21 mouse cellular contexts compared by ENCODE assay signal in the genomic region with DNA sequence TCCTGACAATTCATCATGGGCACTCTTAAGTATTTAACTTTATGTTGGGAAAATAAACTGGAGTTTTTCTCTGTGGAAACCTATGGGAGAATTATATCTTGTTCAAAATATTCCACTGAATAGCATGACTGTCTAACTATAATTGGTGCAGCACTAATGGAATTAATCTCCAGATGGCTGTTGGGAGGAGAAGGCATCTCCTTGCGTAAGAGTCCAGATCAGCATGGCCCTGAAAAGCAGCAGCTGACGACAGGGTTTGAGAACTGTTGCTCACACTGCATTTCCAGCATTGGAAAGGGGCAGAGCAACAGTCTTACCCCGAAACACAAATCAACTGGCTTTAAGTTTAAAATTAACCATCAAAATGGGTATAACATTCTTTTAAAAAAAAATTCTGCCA.
A peak's percentile ranks its signal among the peaks of the same experiment; 100 is the strongest.
DNase-seq lines count a peak whose midpoint lies in the region; ATAC-seq and TF ChIP-seq lines count a peak whose summit lies in the region.
"Had no signal": no experiment of that assay in that cellular context is flagged by ENCODE, and none has a peak within 500 bp of the region (broad histone marks: within the 10 kb centered on the region; RNA-seq: fewer than 3 reads in every experiment).

No protein-coding gene starts in this region.

- 75% methylated on average over 3 of the region's 3 CpGs for WGBS in heart, adult 2 months

- no peak for TF ChIP-seq CTCF in heart, adult 2 months (IDR thresholded peaks at IDR 0.05)

- H3K4me3 ChIP-seq in heart, adult 2 months = no peak overlapping the region
- H3K4me3 ChIP-seq: embryonic facial prominence, embryonic 12.5 days; heart, embryonic 10.5 days; hindbrain, embryonic 12.5 days; limb, embryonic 12.5 days; liver, embryonic 12.5 days; midbrain, embryonic 10.5 days had no signal

- no peaks in the 10 kb centered on the region for H3K4me1 ChIP-seq in heart, adult 2 months (ENCODE audit: control insufficient read depth, insufficient read depth, low read length)
- H3K4me1 ChIP-seq: heart, embryonic 10.5 days; hindbrain, embryonic 12.5 days; liver, embryonic 12.5 days; midbrain, embryonic 10.5 days had no signal

- H3K79me2 ChIP-seq in heart, adult 2 months (replicated peaks; ENCODE audit: control insufficient read depth, insufficient read depth, low read length) = peaks cover 1% of the 10 kb centered on the region; the same call in 1 of the 2 replicates

- intact Hi-C loops in heart, adult 2 months (cut with DNase I) = no loop called here
- intact Hi-C loops in heart, postnatal 36 days (cut with DNase I) = no loop called here

- no peak overlapping the region for H3K27ac ChIP-seq in heart, adult 2 months
- H3K27ac ChIP-seq: embryonic facial prominence, embryonic 12.5 days; heart, embryonic 10.5 days; hindbrain, embryonic 12.5 days; limb, embryonic 12.5 days; liver, embryonic 12.5 days; midbrain, embryonic 10.5 days had no signal

- no peak for TF ChIP-seq POLR2A in heart, adult 2 months (IDR thresholded peaks at IDR 0.05; ENCODE audit: insufficient read depth, low read depth, low read length)

- no peak overlapping the region for H3K9ac ChIP-seq in heart, adult 2 months (ENCODE audit: low read depth, low read length)
- H3K9ac ChIP-seq: embryonic facial prominence, embryonic 12.5 days; hindbrain, embryonic 12.5 days; limb, embryonic 12.5 days; liver, embryonic 12.5 days had no signal

- no peaks in the 10 kb centered on the region for H3K27me3 ChIP-seq in heart, adult 2 months (ENCODE audit: control insufficient read depth, insufficient read depth, low read length)
- H3K27me3 ChIP-seq: CH12.LX; embryonic facial prominence, embryonic 12.5 days; hindbrain, embryonic 12.5 days; limb, embryonic 12.5 days; liver, embryonic 12.5 days had no signal

- peak; percentile 81 for ATAC-seq in cerebellum, adult (ENCODE audit: insufficient number of reproducible peaks, low FRiP score, low TSS enrichment)
- ATAC-seq: liver, embryonic 12.5 days had no signal

- 0 out of 2 replicates have a peak, but pooled peaks have one; percentile 47 for TF ChIP-seq EP300 in heart, adult 2 months (IDR thresholded peaks at IDR 0.05; ENCODE audit: insufficient read depth, low read depth, low read length)

- peaks cover 28% of the 10 kb centered on the region for H3K36me3 ChIP-seq in heart, adult 2 months (ENCODE audit: control insufficient read depth, insufficient read depth, low read length)

- no peak for DNase-seq in cerebellum, adult 11-12 months
- DNase-seq in heart, adult 2 months = no peak
- DNase-seq in heart, postnatal 36 days = no peak
- DNase-seq in MN1 (ENCODE audit: low spot score) = peak; percentile 9
- DNase-seq in adrenal gland, postnatal 36 days = peak; percentile 32 to 53
- no peak for DNase-seq in right cerebral cortex, postnatal 10 days (ENCODE audit: low spot score in 2 of 2)
- DNase-seq in right cerebral cortex, adult 18-20 months = no peak
- DNase-seq: gastrocnemius, postnatal 25 days; kidney, adult 9 months; kidney, postnatal 36 days; lung, adult 2 months; lung, postnatal 36 days; right cerebral cortex, postnatal 4 days had no signal

Comparison
In these comparisons a context has a peak if more than half of its experiments do, and no peak if none do; other contexts are left out.
1. DNase-seq: peak in MN1 (single experiment) and adrenal gland, postnatal 36 days (2 of 2); none in cerebellum, adult 11-12 months (single experiment), heart, adult 2 months (0 of 2), heart, postnatal 36 days (0 of 2), right cerebral cortex, postnatal 10 days (0 of 2) and right cerebral cortex, adult 18-20 months (single experiment).